Mouse (Mus musculus) ES-E14 (cell line): Measurements from ENCODE around the gene Eci1. TPM values are rescaled to one million over a fixed set of nuclear protein-coding genes. Genes with fewer than 3 reads are reported as not detected.
A peak's percentile ranks its signal among the peaks of the same experiment; 100 is the strongest.
"Not testable (repeated sequence)": the region's sequence is repeated elsewhere in the genome, so short reads cannot be mapped to it uniquely, and the experiment has no call there.

Experiments
- DNase-seq: peaks from one replicate; pipeline ENCODE4 v3.0.0-alpha.2; 2013; ENCODE audit warnings: low read depth, low spot score
- H3K27ac ChIP-seq: 2 replicates; pipeline ENCODE4 v1.5.1; 2012; ENCODE audit warnings: low read depth, mild to moderate bottlenecking, low read length, moderate library complexity, mixed read lengths; ENCODE audit not compliant: poor library complexity, insufficient read depth, severe bottlenecking
- H3K36me3 ChIP-seq: 2 replicates; pipeline ENCODE4 v1.6.1; 2012; ENCODE audit warnings: mild to moderate bottlenecking, low read length, moderate library complexity, mixed read lengths; ENCODE audit not compliant: control insufficient read depth, poor library complexity, insufficient read depth, severe bottlenecking
- H3K4me1 ChIP-seq, 2 experiments: fragments of 150-350 bp in 1 of 2; sonication (generic) in 1 of 2; 2 replicates each; pipeline ENCODE4 v1.6.1; 2012; ENCODE audit warnings: low read length in 2 of 2, mild to moderate bottlenecking in 1 of 2, mixed read lengths in 1 of 2; ENCODE audit not compliant: control insufficient read depth in 2 of 2, insufficient read depth in 2 of 2, poor library complexity in 1 of 2
- H3K4me3 ChIP-seq, 2 experiments: fragments of 150-350 bp in 1 of 2; sonication (generic) in 1 of 2; 2 replicates each; pipeline ENCODE4 v1.5.1; 2012; ENCODE audit warnings: low read length in 2 of 2, low read depth in 1 of 2, mild to moderate bottlenecking in 1 of 2, mixed read lengths in 1 of 2; ENCODE audit not compliant: insufficient read depth in 1 of 2, poor library complexity in 1 of 2, severe bottlenecking in 1 of 2
- H3K9ac ChIP-seq: 2 replicates; pipeline ENCODE4 v1.6.1; 2012; ENCODE audit warnings: low read depth, mild to moderate bottlenecking, low read length, mixed read lengths; ENCODE audit not compliant: poor library complexity, insufficient read depth, severe bottlenecking
- H3K9me3 ChIP-seq: fragments of 150-350 bp; sonication (generic); 2 replicates; pipeline ENCODE4 v1.6.1; 2012; ENCODE audit warnings: low read depth, mild to moderate bottlenecking, low read length; ENCODE audit not compliant: control insufficient read depth, insufficient read depth
- CHD2 ChIP-seq: IDR thresholded peaks from 2 replicates; pipeline ENCODE4 v1.6.1; 2014; ENCODE audit warnings: mild to moderate bottlenecking, low read depth, low read length, inconsistent platforms
- HCFC1 ChIP-seq: IDR thresholded peaks from 2 replicates; pipeline ENCODE4 v1.6.1; 2012; ENCODE audit warnings: low read length, inconsistent platforms, borderline replicate concordance; ENCODE audit not compliant: insufficient read depth
- MAFK ChIP-seq: IDR thresholded peaks from 2 replicates; pipeline ENCODE4 v1.6.1; 2014; ENCODE audit warnings: mild to moderate bottlenecking, low read depth, low read length, inconsistent platforms; ENCODE audit not compliant: insufficient read depth
- ZC3H11A ChIP-seq: IDR thresholded peaks from 2 replicates; pipeline ENCODE4 v1.6.1; 2012; ENCODE audit warnings: low read depth, mild to moderate bottlenecking, inconsistent platforms, low read length, borderline replicate concordance
- ZNF384 ChIP-seq: IDR thresholded peaks from 2 replicates; pipeline ENCODE4 v1.6.1; 2012; ENCODE audit warnings: low read depth, low read length, inconsistent platforms
- in situ Hi-C, 2 experiments: fragments of 600-800 bp; cut with MboI; formaldehyde crosslinking; loops; one replicate each; pipeline ENCODE4 v1.15.1; 2025; ENCODE audit warnings: low sequenced_read_pairs in 2 of 2, inconsistent platforms in 1 of 2; ENCODE audit not compliant: unreplicated experiment in 2 of 2
- total RNA-seq: library from RNA; depleted of rRNA; stranded (reverse); fragments of 300-350 nt; gene quantifications from 2 replicates; pipeline ENCODE4 v1.2.3, GENCODE M21; 2012

Eci1 gene
- total RNA-seq, 1 experiment = 42.9 TPM

- Histone ChIP-seq H3K4me3 (peak overlapping the region; percentile 89 to 95), H3K36me3 (peaks cover 34% of the 10 kb centered on the region), H3K9ac (peak overlapping the region; percentile 43; the same call in 1 of the 2 replicates), H3K4me1 (peaks cover 2 to 3% of the 10 kb centered on the region in 2 experiments; a peak in 2 of 4 replicates), H3K9me3 (no peaks in the 10 kb centered on the region), H3K27ac (no peak overlapping the region)
- in situ Hi-C loops = no loop called here
- DNase-seq = no peak
- TF ChIP-seq HCFC1 (no peak), ZC3H11A (no peak)
These were observed 10.3 kb upstream of the Eci1 start for GRCm38 (mm10) chr17:24416051-24416652.

DNA sequence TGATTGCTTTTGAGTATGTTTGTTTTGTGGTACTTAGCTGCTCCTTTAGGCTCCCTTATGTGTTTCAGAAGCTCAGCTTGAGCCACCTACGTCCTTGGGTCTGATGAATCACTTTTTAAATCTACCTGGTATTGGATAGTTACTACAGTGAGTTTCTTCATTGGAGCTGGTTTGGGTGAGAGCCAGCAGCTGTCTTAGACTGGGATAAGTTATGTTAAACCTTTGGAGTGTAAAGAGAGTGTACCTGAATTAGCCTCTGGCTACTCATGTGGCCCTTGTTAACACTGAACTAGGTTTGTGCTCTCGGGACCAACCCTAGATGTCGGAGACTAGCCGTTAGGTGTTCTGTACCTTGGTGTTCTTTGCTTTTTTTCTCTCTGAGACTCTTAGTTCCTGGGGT lies 3.3 kb upstream of the Eci1 start:
- H3K9ac ChIP-seq = no peak overlapping the region
- DNase-seq = no peak
- TF ChIP-seq HCFC1 = no peak
- no peak for TF ChIP-seq CHD2
- TF ChIP-seq MAFK = no peak
- TF ChIP-seq ZC3H11A = no peak
- no peak for TF ChIP-seq ZNF384
- peaks cover 47% of the 10 kb centered on the region for H3K36me3 ChIP-seq
- H3K4me1 ChIP-seq = no peaks in the 10 kb centered on the region
- no peak overlapping the region for H3K4me3 ChIP-seq
- no peaks in the 10 kb centered on the region for H3K9me3 ChIP-seq
- H3K27ac ChIP-seq = no peak overlapping the region
- in situ Hi-C loops = no loop called here

- DNase-seq = no peak
- Histone ChIP-seq H3K36me3 (peaks cover 37% of the 10 kb centered on the region), H3K4me3 (no peak overlapping the region), H3K9me3 (no peaks in the 10 kb centered on the region), H3K27ac (no peak overlapping the region), H3K9ac (no peak overlapping the region), H3K4me1 (no peaks in the 10 kb centered on the region)
- in situ Hi-C loops = no loop called here
- TF ChIP-seq HCFC1 (no peak), ZC3H11A (no peak), CHD2 (no peak), ZNF384 (no peak), MAFK (no peak)
These were observed 2.0 kb upstream of the Eci1 start for GRCm38 (mm10) chr17:24424489-24424888.

DNA sequence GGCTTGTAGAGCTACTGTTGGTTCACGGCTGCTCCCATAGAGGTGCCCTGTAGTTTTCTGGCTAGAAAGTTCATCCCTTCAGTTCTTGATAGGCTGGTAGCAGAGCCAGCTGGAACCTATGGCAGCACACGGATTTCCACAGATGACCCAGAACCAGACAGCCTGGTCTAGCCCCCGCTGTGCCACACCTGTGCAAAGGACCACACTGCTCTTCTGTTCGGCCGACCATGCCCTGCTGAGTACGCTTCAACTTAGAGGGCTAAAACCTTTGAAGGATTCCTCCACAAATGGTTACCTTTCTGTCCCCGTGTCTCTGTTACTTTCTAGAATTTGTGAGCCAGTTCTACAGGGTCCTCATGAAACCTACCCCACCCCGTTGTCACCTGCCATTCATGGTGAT lies 1.1 kb upstream of the Eci1 start:
- H3K9ac ChIP-seq, H3K4me1 ChIP-seq, H3K27ac ChIP-seq, H3K4me3 ChIP-seq, DNase-seq, H3K9me3 ChIP-seq, in situ Hi-C loops: not testable (repeated sequence)
- peaks cover 31% of the 10 kb centered on the region for H3K36me3 ChIP-seq

DNA sequence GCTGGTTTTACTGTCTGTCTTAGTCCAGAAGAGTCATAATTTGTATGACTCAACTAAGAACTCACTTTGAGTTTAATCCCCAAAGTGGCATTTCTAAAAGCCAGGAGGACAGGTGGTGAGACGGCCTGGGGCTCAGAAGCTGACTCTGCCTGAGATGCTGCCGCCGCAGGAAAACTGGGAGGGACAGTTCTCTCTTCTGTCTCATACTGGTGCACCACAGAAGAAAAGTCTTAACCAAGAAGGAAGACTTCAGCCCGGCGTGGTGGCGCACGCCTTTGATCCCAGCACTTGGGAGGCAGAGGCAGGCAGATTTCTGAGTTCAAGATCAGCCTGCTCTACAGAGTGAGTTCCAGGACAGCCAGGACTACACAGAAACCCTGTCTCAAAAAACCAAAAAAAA lies 536 bp upstream of the Eci1 start:
- in situ Hi-C loops = no loop called here
- TF ChIP-seq ZC3H11A (no peak), CHD2 (no peak), MAFK (no peak), HCFC1 (no peak), ZNF384 (no peak)
- Histone ChIP-seq H3K9ac (no peak overlapping the region), H3K4me3 (peak overlapping the region in 1 of 2 experiments; percentile 91; a peak in 1 of 4 replicates), H3K9me3 (no peaks in the 10 kb centered on the region), H3K27ac (no peak overlapping the region), H3K4me1 (no peaks in the 10 kb centered on the region), H3K36me3 (peaks cover 25% of the 10 kb centered on the region)
- no peak for DNase-seq
